In genomic region chr4:102840956-102841729, GRCm38 (mm10) we compare ENCODE assay signal across 14 mouse cellular contexts.
DNase-seq lines count a peak whose midpoint lies in the region; ATAC-seq and TF ChIP-seq lines count a peak whose summit lies in the region.
"Had no signal": no experiment of that assay in that cellular context is flagged by ENCODE, and none has a peak within 500 bp of the region (broad histone marks: within the 10 kb centered on the region; RNA-seq: fewer than 3 reads in every experiment).

No protein-coding gene starts in this region.

- no peak for DNase-seq in forebrain, embryonic 10.5 days (ENCODE audit: extremely low spot score, low spot score)
- no peak for DNase-seq in kidney, postnatal 0 days (ENCODE audit: low spot score)
- DNase-seq in kidney, postnatal 14 days, result no peak
- peak; percentile 46 for DNase-seq in right cerebral cortex, adult 18-20 months
- DNase-seq in right cerebral cortex, postnatal 14 days, result no peak
- DNase-seq in adipocyte (ENCODE audit: low spot score), result no peak
- no peak for DNase-seq in thymus, adult 18-20 months
- DNase-seq: cerebellum, adult 9-11 months; gastrocnemius, postnatal 14 days; thymus, postnatal 14 days had no signal

- TF ChIP-seq CTCF in kidney, postnatal 0 days (IDR thresholded peaks at IDR 0.05; ENCODE audit: low read depth), result no peak

- no peaks in the 10 kb centered on the region for H3K9me3 ChIP-seq in forebrain, embryonic 13.5 days (replicated peaks)
- no peaks in the 10 kb centered on the region for H3K9me3 ChIP-seq in forebrain, embryonic 10.5 days
- no peaks in the 10 kb centered on the region for H3K9me3 ChIP-seq in kidney, postnatal 0 days (replicated peaks; ENCODE audit: low read length)
- H3K9me3 ChIP-seq: heart, embryonic 15.5 days; limb, embryonic 13.5 days; megakaryocyte, embryonic 14.5 days had no signal

- H3K9ac ChIP-seq in forebrain, embryonic 13.5 days, result no peak overlapping the region
- H3K9ac ChIP-seq in kidney, postnatal 0 days (ENCODE audit: low read depth, low read length), result no peak overlapping the region
- H3K9ac ChIP-seq: heart, embryonic 15.5 days; limb, embryonic 13.5 days had no signal

- H3K27ac ChIP-seq in forebrain, embryonic 13.5 days, result peak overlapping the region; percentile 4; the same call in 1 of the 2 replicates
- no peak overlapping the region for H3K27ac ChIP-seq in forebrain, embryonic 10.5 days
- peak overlapping the region; percentile 60 for H3K27ac ChIP-seq in kidney, postnatal 0 days
- H3K27ac ChIP-seq: heart, embryonic 15.5 days; limb, embryonic 13.5 days had no signal

- H3K4me1 ChIP-seq in forebrain, embryonic 13.5 days, result peaks cover 18% of the 10 kb centered on the region
- H3K4me1 ChIP-seq in forebrain, embryonic 10.5 days, result no peaks in the 10 kb centered on the region
- H3K4me1 ChIP-seq in kidney, postnatal 0 days (replicated peaks; ENCODE audit: insufficient read depth, low read length), result no peaks in the 10 kb centered on the region
- H3K4me1 ChIP-seq: heart, embryonic 15.5 days; limb, embryonic 13.5 days; megakaryocyte, embryonic 14.5 days had no signal

- H3K4me2 ChIP-seq in forebrain, embryonic 13.5 days, result no peak overlapping the region
- no peak overlapping the region for H3K4me2 ChIP-seq in kidney, postnatal 0 days (ENCODE audit: low read length)
- H3K4me2 ChIP-seq: heart, embryonic 15.5 days; limb, embryonic 13.5 days had no signal

- ATAC-seq in forebrain, embryonic 13.5 days, result peak; percentile 81
- ATAC-seq in kidney, postnatal 0 days (replicated peaks; ENCODE audit: low FRiP score, low read depth), result no peak

- no peaks in the 10 kb centered on the region for H3K27me3 ChIP-seq in forebrain, embryonic 13.5 days
- H3K27me3 ChIP-seq in forebrain, embryonic 10.5 days (ENCODE audit: poor library complexity, severe bottlenecking), result no peaks in the 10 kb centered on the region
- H3K27me3 ChIP-seq in kidney, postnatal 0 days (ENCODE audit: insufficient read depth, low read length), result no peaks in the 10 kb centered on the region
- H3K27me3 ChIP-seq: heart, embryonic 15.5 days; limb, embryonic 13.5 days; megakaryocyte, embryonic 14.5 days had no signal

- no peak overlapping the region for H3K4me3 ChIP-seq in forebrain, embryonic 13.5 days
- H3K4me3 ChIP-seq in forebrain, embryonic 10.5 days, result no peak overlapping the region
- no peak overlapping the region for H3K4me3 ChIP-seq in kidney, postnatal 0 days (replicated peaks; ENCODE audit: low read depth, low read length)
- H3K4me3 ChIP-seq: heart, embryonic 15.5 days; limb, embryonic 13.5 days; megakaryocyte, embryonic 14.5 days had no signal

- WGBS in forebrain, embryonic 13.5 days, result 61% methylated on average over 11 of the region's 11 CpGs
- WGBS in forebrain, embryonic 10.5 days, result 87% methylated on average over 11 of the region's 11 CpGs
- WGBS in kidney, postnatal 0 days, result 67% methylated on average over 11 of the region's 11 CpGs

- no peaks in the 10 kb centered on the region for H3K36me3 ChIP-seq in forebrain, embryonic 13.5 days (ENCODE audit: poor library complexity, severe bottlenecking)
- no peaks in the 10 kb centered on the region for H3K36me3 ChIP-seq in forebrain, embryonic 10.5 days (replicated peaks)
- no peaks in the 10 kb centered on the region for H3K36me3 ChIP-seq in kidney, postnatal 0 days (ENCODE audit: insufficient read depth, low read length)
- H3K36me3 ChIP-seq: heart, embryonic 15.5 days; limb, embryonic 13.5 days had no signal
